Mouse (Mus musculus) macrophage (primary cell): ENCODE data around the gene Bcl7c. TPM values are rescaled to one million over a fixed set of nuclear protein-coding genes. Genes with fewer than 3 reads are reported as not detected.

Experiments used
- H3K27ac ChIP-seq: fragments of 350-480 bp; formaldehyde crosslinking; 2 replicates; pipeline ENCODE4 v1.9.0; 2021
- H3K36me3 ChIP-seq: fragments of 350-480 bp; formaldehyde crosslinking; 2 replicates; pipeline ENCODE4 v1.9.0; 2021; ENCODE audit errors: inconsistent target
- H3K4me3 ChIP-seq: fragments of 350-480 bp; formaldehyde crosslinking; 2 replicates; pipeline ENCODE4 v1.9.0; 2021; ENCODE audit errors: inconsistent target
- H3K79me2 ChIP-seq: fragments of 350-480 bp; formaldehyde crosslinking; 2 replicates; pipeline ENCODE4 v1.9.0; 2021; ENCODE audit errors: inconsistent target
- WGBS: methylation state at CpG from one replicate; pipeline ENCODE4 v1.1.7; 2026; ENCODE audit warnings: inconsistent platforms; ENCODE audit not compliant: missing documents; 5-methylcytosine and 5-hydroxymethylcytosine counted together
- polyA plus RNA-seq: library from polyadenylated mRNA; stranded (reverse); fragments of 250-400 nt; gene quantifications from 3 replicates; pipeline ENCODE4 v1.2.4, GENCODE M21; 2018; ENCODE audit warnings: inconsistent platforms

Bcl7c gene
- polyA plus RNA-seq, 1 experiment from 2014 or later = 16.0 TPM

DNA sequence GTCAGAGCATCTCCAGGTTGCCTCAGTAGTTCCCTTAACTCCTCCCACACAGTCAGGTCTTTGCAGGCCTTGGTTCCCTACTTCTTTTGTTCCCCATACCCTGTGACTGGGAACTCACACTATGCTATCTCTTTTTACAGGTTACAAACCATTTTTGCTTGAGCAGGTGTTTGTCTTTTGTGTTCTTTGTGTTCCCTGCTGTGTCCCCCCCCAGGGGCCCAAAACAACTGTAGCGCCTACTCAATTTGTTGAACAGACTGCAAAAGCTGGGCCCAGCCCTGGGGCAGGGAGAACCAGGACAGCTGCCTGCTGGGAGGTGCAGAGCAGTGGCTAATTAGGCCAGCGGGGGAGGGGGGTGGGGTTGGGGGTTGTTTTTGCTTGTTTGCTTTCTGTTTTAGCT lies 90.8 kb downstream of the Bcl7c start:
- Histone ChIP-seq H3K79me2 (no peaks in the 10 kb centered on the region), H3K36me3 (no peaks in the 10 kb centered on the region), H3K4me3 (no peak overlapping the region), H3K27ac (no peak overlapping the region)
- 100% methylated on average over 2 of the region's 2 CpGs for WGBS

DNA sequence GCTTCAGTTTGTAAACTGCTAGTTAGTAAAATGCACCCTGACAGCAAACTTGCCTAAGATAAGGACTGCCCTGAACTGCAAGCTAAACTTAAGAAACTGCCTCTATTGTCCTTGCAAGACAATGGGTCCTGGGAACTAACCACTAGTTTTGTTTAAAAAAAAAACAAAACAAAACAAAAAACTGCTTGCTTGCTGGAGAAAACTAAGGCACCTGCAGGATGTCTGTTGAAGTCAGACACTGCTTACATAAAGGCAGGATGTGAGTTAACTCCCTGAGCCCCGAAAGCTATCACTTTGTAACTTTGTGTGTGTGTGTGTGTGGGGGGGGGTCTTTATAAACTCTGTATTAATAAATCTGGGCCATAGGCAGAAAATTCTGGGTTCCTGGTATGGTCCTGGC lies 91.9 kb downstream of the Bcl7c start:
- Histone ChIP-seq H3K4me3 (no peak overlapping the region), H3K36me3 (peaks cover 7% of the 10 kb centered on the region; the same call in 1 of the 2 replicates), H3K27ac (no peak overlapping the region), H3K79me2 (no peaks in the 10 kb centered on the region)
- 67% methylated on average over 1 of the region's 1 CpGs for WGBS

DNA sequence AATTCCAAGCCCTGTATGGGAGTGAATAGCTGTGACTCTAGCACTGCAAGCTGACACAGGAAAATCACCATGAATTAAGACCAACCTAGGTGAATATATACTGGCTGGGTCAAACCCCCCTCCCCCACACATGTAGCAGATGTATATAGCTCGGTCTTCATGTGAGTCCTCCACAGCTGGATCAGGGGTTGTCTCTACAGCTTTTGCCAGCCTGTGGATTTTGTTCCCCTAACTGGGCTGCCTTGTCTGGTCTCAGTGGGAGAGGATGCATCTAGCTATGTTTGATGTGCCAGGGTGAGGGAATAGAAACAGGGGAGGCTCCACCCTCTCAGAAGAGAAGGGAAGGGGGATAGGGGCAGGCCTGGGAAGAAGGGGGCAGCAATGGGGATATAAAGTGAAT lies 92.4 kb downstream of the Bcl7c start:
- Histone ChIP-seq H3K36me3 (peaks cover 13% of the 10 kb centered on the region; the same call in 1 of the 2 replicates), H3K4me3 (no peak overlapping the region), H3K79me2 (no peaks in the 10 kb centered on the region), H3K27ac (no peak overlapping the region)
- 79% methylated on average over 1 of the region's 1 CpGs for WGBS

DNA sequence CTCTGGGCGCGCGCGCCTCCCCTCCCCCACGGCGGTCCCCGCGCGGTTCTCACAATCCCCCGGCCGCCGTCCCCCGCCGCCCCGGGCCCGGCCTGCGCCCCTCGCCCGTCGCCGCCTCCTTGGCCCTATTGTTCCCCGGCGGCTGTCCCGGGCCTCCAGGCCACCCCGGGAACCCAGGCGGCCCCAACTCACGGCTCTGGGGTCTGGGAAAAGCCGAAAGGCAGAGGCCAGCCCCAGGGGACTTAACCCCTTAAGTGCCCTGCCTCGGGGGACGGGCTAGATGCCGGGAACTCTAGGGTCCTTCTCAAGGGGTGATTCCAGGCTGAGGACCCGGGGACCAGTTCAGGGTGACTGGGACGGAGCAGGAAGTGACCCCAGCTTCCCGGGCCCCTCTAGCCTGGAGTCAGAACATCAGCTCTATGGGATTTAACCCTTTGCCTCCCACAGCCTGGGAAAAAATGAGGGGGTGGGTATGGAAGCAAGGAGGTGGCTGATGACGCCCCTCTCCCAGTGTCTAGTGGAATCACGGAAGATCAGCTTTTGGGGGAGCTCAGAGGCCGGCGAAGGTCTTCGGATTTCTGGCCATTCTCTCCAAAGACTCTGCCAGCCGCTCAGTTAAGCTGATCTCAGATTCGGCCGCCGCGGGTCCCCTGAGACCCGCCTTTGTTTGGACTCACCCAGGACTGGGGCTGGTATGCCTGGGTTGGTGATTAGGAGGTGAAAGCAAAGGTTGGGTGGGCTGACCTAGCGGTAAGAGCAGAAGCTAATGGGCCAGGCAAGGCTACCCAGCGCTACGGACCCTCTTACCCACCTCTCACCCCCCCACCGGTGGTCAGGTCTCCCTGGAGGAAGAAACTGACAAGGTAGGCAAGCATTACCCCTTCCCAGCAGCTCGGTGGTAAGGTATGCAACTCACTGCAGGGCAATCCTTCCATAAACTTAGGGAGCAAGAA lies 93.6 kb downstream of the Bcl7c start, which contains the start of gene Zfp629:
Zfp629 (minus strand) TSS at position 907 of the 953 bp plus-strand sequence.
- no peaks in the 10 kb centered on the region for H3K79me2 ChIP-seq
- H3K27ac ChIP-seq = no peak within 1 kb of the TSS
- under 1% methylated on average over 49 of the region's 50 CpGs for WGBS
- peaks cover 24% of the 10 kb centered on the region; the same call in 1 of the 2 replicates for H3K36me3 ChIP-seq
- peak within 1 kb of the TSS; percentile 83 for H3K4me3 ChIP-seq

DNA sequence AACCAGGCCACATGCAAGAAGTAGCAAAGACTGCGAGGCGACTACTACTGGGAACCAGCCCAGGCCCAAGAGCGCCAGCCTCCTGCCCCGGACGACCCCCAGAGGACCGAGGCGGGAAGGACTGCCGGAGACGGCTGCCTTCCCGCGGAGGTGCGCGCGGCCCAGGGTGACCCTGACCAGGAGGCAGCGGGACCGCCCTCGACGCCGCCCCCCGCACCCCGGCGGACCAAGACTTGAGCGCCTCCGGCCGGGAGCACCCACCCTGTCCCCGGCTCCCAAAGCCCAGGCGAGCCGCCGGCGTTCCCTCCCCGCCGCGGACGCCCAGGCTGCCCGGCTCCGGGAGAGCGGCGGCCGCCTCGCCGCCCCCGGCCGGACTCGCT lies 94.2 kb downstream of the Bcl7c start:
- Histone ChIP-seq H3K4me3 (no peak overlapping the region; the same call in 1 of the 2 replicates), H3K27ac (no peak overlapping the region), H3K36me3 (peaks cover 28% of the 10 kb centered on the region; the same call in 1 of the 2 replicates), H3K79me2 (no peaks in the 10 kb centered on the region)
- 2% methylated on average over 44 of the region's 44 CpGs for WGBS

DNA sequence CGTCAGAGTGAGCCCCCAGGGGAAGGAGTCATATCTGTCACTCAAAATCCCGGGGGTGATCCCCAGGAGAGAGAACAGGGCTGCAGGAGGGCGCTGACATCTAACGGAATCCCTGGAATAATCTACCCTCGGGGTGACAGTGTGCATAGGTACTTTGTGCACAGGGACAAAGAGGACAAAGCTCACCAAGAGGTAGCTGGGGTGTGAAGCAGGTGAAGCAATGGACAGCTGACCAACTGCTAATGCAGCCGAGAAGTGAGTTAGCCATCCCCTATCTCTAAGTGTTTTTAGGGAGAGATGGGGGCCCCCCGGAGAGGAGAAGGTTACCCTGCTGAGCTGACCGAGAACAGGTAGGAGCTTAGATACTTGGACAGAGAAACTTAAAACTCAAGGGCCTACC lies 94.6 kb downstream of the Bcl7c start:
- WGBS = 68% methylated on average over 8 of the region's 8 CpGs
- Histone ChIP-seq H3K27ac (no peak overlapping the region), H3K4me3 (no peak overlapping the region; the same call in 1 of the 2 replicates), H3K79me2 (no peaks in the 10 kb centered on the region), H3K36me3 (peaks cover 28% of the 10 kb centered on the region; the same call in 1 of the 2 replicates)

DNA sequence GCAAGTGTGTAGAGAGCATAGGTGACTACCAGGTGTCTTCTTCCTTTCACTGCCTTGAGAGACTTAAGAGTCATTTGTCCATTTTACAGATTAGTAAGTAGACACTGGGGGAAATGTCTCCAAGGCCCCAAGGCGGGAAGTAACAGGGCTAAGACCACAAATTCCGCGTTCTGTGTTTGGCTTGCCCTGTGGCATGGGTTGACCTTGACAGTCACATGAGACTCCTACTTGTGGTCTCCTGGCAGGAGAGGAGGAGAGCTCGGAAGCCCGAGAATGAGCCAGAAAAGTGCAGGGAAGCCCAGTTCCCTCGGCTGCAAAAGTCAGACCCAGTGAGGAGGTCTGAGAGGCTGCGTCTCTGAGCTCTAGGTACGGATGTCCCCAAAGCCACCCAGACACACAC lies 95.2 kb downstream of the Bcl7c start:
- 97% methylated on average over 8 of the region's 8 CpGs for WGBS
- no peak overlapping the region for H3K27ac ChIP-seq
- H3K36me3 ChIP-seq = peaks cover 28% of the 10 kb centered on the region; the same call in 1 of the 2 replicates
- H3K79me2 ChIP-seq = no peaks in the 10 kb centered on the region
- H3K4me3 ChIP-seq = no peak overlapping the region

DNA sequence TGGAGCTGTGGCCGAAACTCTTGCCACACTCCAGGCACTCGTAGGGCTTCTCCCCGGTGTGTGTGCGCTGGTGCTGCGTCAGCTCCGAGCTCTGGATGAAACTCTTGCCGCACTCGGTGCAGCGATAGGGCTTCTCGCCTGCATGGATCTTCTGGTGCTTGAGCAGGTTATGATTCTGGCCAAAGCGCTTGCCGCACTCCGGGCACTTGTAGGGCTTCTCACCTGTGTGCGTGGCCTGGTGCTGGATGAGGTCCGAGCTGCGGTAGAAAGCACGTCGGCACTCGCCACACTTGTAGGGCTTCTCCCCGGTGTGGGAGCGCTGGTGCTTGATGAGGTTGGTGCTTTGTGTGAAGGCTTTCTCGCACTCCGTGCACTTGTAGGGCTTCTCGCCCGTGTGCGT lies 97.2 kb downstream of the Bcl7c start:
- no peak overlapping the region for H3K27ac ChIP-seq
- no peaks in the 10 kb centered on the region for H3K79me2 ChIP-seq
- H3K36me3 ChIP-seq = peaks cover 28% of the 10 kb centered on the region; the same call in 1 of the 2 replicates
- no peak overlapping the region for H3K4me3 ChIP-seq
- WGBS = 98% methylated on average over 26 of the region's 26 CpGs

Other genes with a start within 250 kb of the Bcl7c start
- 31.6 to 54.9 TPM (median 50.8 TPM) in 3 replicates for gene Prr14, start 249.3 kb downstream of the Bcl7c start, polyA plus RNA-seq
- gene Fbrs, start 229.7 kb downstream of the Bcl7c start, polyA plus RNA-seq = 47.3 to 163 TPM (median 92.9 TPM) in 3 replicates
- gene Srcap, start 196.9 kb downstream of the Bcl7c start, polyA plus RNA-seq = 14.3 to 15.8 TPM (median 15.4 TPM) in 3 replicates
- 13.1 to 13.5 TPM (median 13.2 TPM) in 3 replicates for gene Gm42715, start 189.3 kb downstream of the Bcl7c start, polyA plus RNA-seq
- not detected in 3 replicates for gene Tmem265, start 147.5 kb downstream of the Bcl7c start, polyA plus RNA-seq
- gene Phkg2, start 135.6 kb downstream of the Bcl7c start, polyA plus RNA-seq = 23.8 to 33.8 TPM (median 26.9 TPM) in 3 replicates
- gene Ccdc189, start 120.3 kb downstream of the Bcl7c start, polyA plus RNA-seq = 0.72 to 3.0 TPM (median 2.9 TPM) in 3 replicates
- gene Rnf40, start 120.2 kb downstream of the Bcl7c start, polyA plus RNA-seq = 27.1 to 29.6 TPM (median 28.3 TPM) in 3 replicates
- gene Zfp629, start 93.1 kb downstream of the Bcl7c start, polyA plus RNA-seq = 5.9 to 11.5 TPM (median 8.2 TPM) in 3 replicates
- gene Ctf1, start 3.8 kb upstream of the Bcl7c start, polyA plus RNA-seq = not detected in 3 replicates
- gene Ctf2, start 23.2 kb upstream of the Bcl7c start, polyA plus RNA-seq = not detected in 3 replicates
- gene Fbxl19, start 35.6 kb upstream of the Bcl7c start, polyA plus RNA-seq = 4.9 to 11.8 TPM (median 5.8 TPM) in 3 replicates
- gene Orai3, start 60.9 kb upstream of the Bcl7c start, polyA plus RNA-seq = 31.3 to 38.6 TPM (median 33.4 TPM) in 3 replicates
- gene Setd1a, start 67.7 kb upstream of the Bcl7c start, polyA plus RNA-seq = 11.6 to 14.1 TPM (median 12.7 TPM) in 3 replicates
- gene Gm49388, start 76.7 kb upstream of the Bcl7c start, polyA plus RNA-seq = 0.49 to 3.2 TPM (median 0.57 TPM) in 3 replicates
- gene Hsd3b7, start 91.7 kb upstream of the Bcl7c start, polyA plus RNA-seq = 14.9 to 55.1 TPM (median 55.0 TPM) in 3 replicates
- 150 to 165 TPM (median 155 TPM) in 3 replicates for gene Stx4a, start 115.4 kb upstream of the Bcl7c start, polyA plus RNA-seq
- gene Stx1b, start 115.6 kb upstream of the Bcl7c start, polyA plus RNA-seq = 0.05 to 0.09 TPM in 2 of 3 replicates, not detected in the other
- 14.9 to 18.4 TPM (median 16.3 TPM) in 3 replicates for gene Zfp646, start 167.3 kb upstream of the Bcl7c start, polyA plus RNA-seq
- 3.2 to 5.8 TPM (median 4.7 TPM) in 3 replicates for gene Zfp668, start 167.9 kb upstream of the Bcl7c start, polyA plus RNA-seq
- 0.13 TPM in 1 of 3 replicates, not detected in the others for gene Prss53, start 182.0 kb upstream of the Bcl7c start, polyA plus RNA-seq
- gene Gm21974, start 186.5 kb upstream of the Bcl7c start, polyA plus RNA-seq = not detected in 3 replicates
- gene Vkorc1, start 186.7 kb upstream of the Bcl7c start, polyA plus RNA-seq = 38.2 to 42.7 TPM (median 41.1 TPM) in 3 replicates
- gene Bckdk, start 195.1 kb upstream of the Bcl7c start, polyA plus RNA-seq = 30.8 to 48.5 TPM (median 38.0 TPM) in 3 replicates
- gene Kat8, start 203.6 kb upstream of the Bcl7c start, polyA plus RNA-seq = 10.6 to 18.6 TPM (median 16.3 TPM) in 3 replicates
- not detected in 3 replicates for gene Prss8, start 221.2 kb upstream of the Bcl7c start, polyA plus RNA-seq
- 1.0 to 1.7 TPM (median 1.2 TPM) in 3 replicates for gene Prss36, start 237.8 kb upstream of the Bcl7c start, polyA plus RNA-seq